Mouse (Mus musculus): ENCODE measurements around the gene Adamtsl1. TPM values are rescaled to one million over a fixed set of nuclear protein-coding genes. Genes with fewer than 3 reads are reported as not detected.

Gene Adamtsl1
- polyA plus RNA-seq, 1 experiment from 2014 or later = 3.1 TPM

- Histone ChIP-seq H3K9ac (ENCODE audit: low read depth, low read length) (no peak overlapping the region), H3K27me3 (replicated peaks; ENCODE audit: control insufficient read depth, insufficient read depth, low read length) (no peaks in the 10 kb centered on the region), H3K4me2 (replicated peaks; ENCODE audit: low read depth) (no peak overlapping the region), H3K9me3 (ENCODE audit: control insufficient read depth) (no peaks in the 10 kb centered on the region), H3K36me3 (ENCODE audit: control insufficient read depth, insufficient read depth) (no peaks in the 10 kb centered on the region), H3K4me1 (replicated peaks; ENCODE audit: control insufficient read depth, insufficient read depth, low read length) (no peaks in the 10 kb centered on the region), H3K4me3 (ENCODE audit: low read depth, low read length) (no peak overlapping the region), H3K27ac (ENCODE audit: low read depth, low read length) (no peak overlapping the region)
- TF ChIP-seq CTCF (IDR thresholded peaks at IDR 0.05; ENCODE audit: low read depth) = no peak
- WGBS = 48% methylated on average over 1 of the region's 1 CpGs
- ATAC-seq = no peak
Measured at GRCm38 (mm10) chr4:85824705-85825085, 310.7 kb downstream of the Adamtsl1 start.

DNA sequence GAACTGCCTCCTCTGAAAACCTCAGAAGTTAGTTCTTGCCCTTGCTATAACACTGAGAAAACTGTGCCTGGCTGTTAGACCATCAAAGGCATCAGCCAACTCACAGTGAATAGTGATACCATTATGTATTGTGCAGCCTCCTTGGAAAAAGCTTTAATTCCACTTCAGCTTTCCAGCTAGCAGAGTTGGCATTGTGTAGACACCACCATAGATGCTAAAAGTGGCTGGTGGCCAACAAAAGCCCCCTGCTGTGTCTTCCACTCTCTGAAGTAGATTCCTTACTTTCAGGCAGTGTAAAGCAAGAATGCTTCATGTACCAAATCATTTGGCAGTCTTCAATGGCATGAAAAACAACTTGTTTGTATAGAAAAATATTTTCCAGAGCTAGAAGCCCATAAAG is 323.1 kb downstream of the Adamtsl1 start:
- no peaks in the 10 kb centered on the region for H3K4me1 ChIP-seq (replicated peaks; ENCODE audit: control insufficient read depth, insufficient read depth, low read length)
- no peak for ATAC-seq
- no peak overlapping the region for H3K27ac ChIP-seq (ENCODE audit: low read depth, low read length)

DNA sequence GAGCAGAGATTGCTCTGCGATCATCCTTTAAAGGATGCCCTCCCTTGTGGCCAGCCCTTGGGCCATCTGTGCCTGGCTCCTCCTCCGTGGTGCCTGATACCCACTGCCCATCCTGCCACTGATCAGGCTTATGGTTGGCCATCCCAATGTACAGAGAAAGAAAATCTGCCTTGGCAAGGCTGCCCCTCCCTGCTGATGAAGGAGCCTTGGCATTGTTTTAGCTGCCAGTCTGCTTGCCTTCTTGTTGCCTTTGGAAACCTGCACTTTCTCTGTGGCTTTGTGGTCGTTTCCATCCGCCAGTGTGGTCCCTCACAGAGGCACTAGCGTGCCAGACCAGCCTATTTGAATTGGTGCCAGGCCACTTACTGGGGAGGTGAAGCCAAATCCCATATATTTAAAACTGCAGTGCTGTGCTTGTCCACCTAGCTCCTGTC is 323.6 kb downstream of the Adamtsl1 start:
- no peak overlapping the region for H3K27ac ChIP-seq (ENCODE audit: low read depth, low read length)
- ATAC-seq = no peak
- 60% methylated on average over 5 of the region's 5 CpGs for WGBS
- TF ChIP-seq CTCF (IDR thresholded peaks at IDR 0.05; ENCODE audit: low read depth) = no peak
- no peaks in the 10 kb centered on the region for H3K27me3 ChIP-seq (replicated peaks; ENCODE audit: control insufficient read depth, insufficient read depth, low read length)
- no peaks in the 10 kb centered on the region for H3K4me1 ChIP-seq (replicated peaks; ENCODE audit: control insufficient read depth, insufficient read depth, low read length)
- H3K9me3 ChIP-seq (ENCODE audit: control insufficient read depth) = no peaks in the 10 kb centered on the region
- no peaks in the 10 kb centered on the region for H3K36me3 ChIP-seq (ENCODE audit: control insufficient read depth, insufficient read depth)
- no peak overlapping the region for H3K4me2 ChIP-seq (replicated peaks; ENCODE audit: low read depth)
- no peak overlapping the region for H3K4me3 ChIP-seq (ENCODE audit: low read depth, low read length)
- H3K9ac ChIP-seq (ENCODE audit: low read depth, low read length) = no peak overlapping the region

More for the DNA sequence above, 323.1 kb downstream of the Adamtsl1 start:
- H3K4me2 ChIP-seq (replicated peaks; ENCODE audit: low read depth) = no peak overlapping the region
- no peaks in the 10 kb centered on the region for H3K9me3 ChIP-seq (ENCODE audit: control insufficient read depth)
- no peaks in the 10 kb centered on the region for H3K27me3 ChIP-seq (replicated peaks; ENCODE audit: control insufficient read depth, insufficient read depth, low read length)
- TF ChIP-seq CTCF (IDR thresholded peaks at IDR 0.05; ENCODE audit: low read depth) = no peak
- no peak overlapping the region for H3K4me3 ChIP-seq (ENCODE audit: low read depth, low read length)
- H3K9ac ChIP-seq (ENCODE audit: low read depth, low read length) = no peak overlapping the region
- H3K36me3 ChIP-seq (ENCODE audit: control insufficient read depth, insufficient read depth) = no peaks in the 10 kb centered on the region

DNA sequence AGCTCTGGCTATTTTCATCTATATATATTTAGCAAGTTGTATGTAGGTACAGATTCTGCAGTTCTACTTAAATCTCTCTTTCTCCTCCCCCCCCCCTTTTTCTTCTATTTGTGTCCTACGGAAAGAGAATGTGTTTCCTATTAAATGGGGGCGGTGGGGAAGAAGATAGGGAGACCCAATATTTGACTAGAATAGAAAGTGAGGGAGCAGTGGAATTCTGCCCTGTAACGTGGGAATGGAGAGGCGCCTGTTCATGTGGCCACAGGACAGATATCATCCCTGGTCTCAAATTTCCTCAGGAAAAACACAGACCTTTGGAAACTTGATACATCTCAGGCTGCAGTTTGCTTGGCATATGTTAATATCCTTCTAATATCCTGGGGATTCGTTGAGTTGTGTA is 324.1 kb downstream of the Adamtsl1 start:
- 57% methylated on average over 5 of the region's 5 CpGs for WGBS
- no peaks in the 10 kb centered on the region for H3K4me1 ChIP-seq (replicated peaks; ENCODE audit: control insufficient read depth, insufficient read depth, low read length)
- H3K27ac ChIP-seq (ENCODE audit: low read depth, low read length) = no peak overlapping the region
- ATAC-seq = no peak
- H3K27me3 ChIP-seq (replicated peaks; ENCODE audit: control insufficient read depth, insufficient read depth, low read length) = no peaks in the 10 kb centered on the region
- H3K4me3 ChIP-seq (ENCODE audit: low read depth, low read length) = no peak overlapping the region
- TF ChIP-seq CTCF (IDR thresholded peaks at IDR 0.05; ENCODE audit: low read depth) = no peak
- H3K9me3 ChIP-seq (ENCODE audit: control insufficient read depth) = no peaks in the 10 kb centered on the region
- H3K4me2 ChIP-seq (replicated peaks; ENCODE audit: low read depth) = no peak overlapping the region
- H3K9ac ChIP-seq (ENCODE audit: low read depth, low read length) = no peak overlapping the region
- no peaks in the 10 kb centered on the region for H3K36me3 ChIP-seq (ENCODE audit: control insufficient read depth, insufficient read depth)

GRCm38 (mm10) chr4:85842113-85842512 is 328.1 kb downstream of the Adamtsl1 start:
- Histone ChIP-seq H3K36me3 (ENCODE audit: control insufficient read depth, insufficient read depth) (no peaks in the 10 kb centered on the region), H3K4me2 (replicated peaks; ENCODE audit: low read depth) (no peak overlapping the region), H3K4me1 (replicated peaks; ENCODE audit: control insufficient read depth, insufficient read depth, low read length) (no peaks in the 10 kb centered on the region), H3K4me3 (ENCODE audit: low read depth, low read length) (no peak overlapping the region), H3K27ac (ENCODE audit: low read depth, low read length) (no peak overlapping the region), H3K9me3 (ENCODE audit: control insufficient read depth) (no peaks in the 10 kb centered on the region), H3K9ac (ENCODE audit: low read depth, low read length) (no peak overlapping the region), H3K27me3 (replicated peaks; ENCODE audit: control insufficient read depth, insufficient read depth, low read length) (no peaks in the 10 kb centered on the region)
- 70% methylated on average over 9 of the region's 9 CpGs for WGBS
- TF ChIP-seq CTCF (IDR thresholded peaks at IDR 0.05; ENCODE audit: low read depth) = no peak
- no peak for ATAC-seq

- ATAC-seq = no peak
- TF ChIP-seq CTCF (IDR thresholded peaks at IDR 0.05; ENCODE audit: low read depth) = no peak
- Histone ChIP-seq H3K9ac (ENCODE audit: low read depth, low read length) (no peak overlapping the region), H3K27ac (ENCODE audit: low read depth, low read length) (no peak overlapping the region), H3K4me2 (replicated peaks; ENCODE audit: low read depth) (no peak overlapping the region), H3K4me1 (replicated peaks; ENCODE audit: control insufficient read depth, insufficient read depth, low read length) (no peaks in the 10 kb centered on the region), H3K36me3 (ENCODE audit: control insufficient read depth, insufficient read depth) (no peaks in the 10 kb centered on the region), H3K27me3 (replicated peaks; ENCODE audit: control insufficient read depth, insufficient read depth, low read length) (no peaks in the 10 kb centered on the region), H3K9me3 (ENCODE audit: control insufficient read depth) (no peaks in the 10 kb centered on the region), H3K4me3 (ENCODE audit: low read depth, low read length) (no peak overlapping the region)
Measured at GRCm38 (mm10) chr4:85844381-85844780, 330.4 kb downstream of the Adamtsl1 start.

DNA sequence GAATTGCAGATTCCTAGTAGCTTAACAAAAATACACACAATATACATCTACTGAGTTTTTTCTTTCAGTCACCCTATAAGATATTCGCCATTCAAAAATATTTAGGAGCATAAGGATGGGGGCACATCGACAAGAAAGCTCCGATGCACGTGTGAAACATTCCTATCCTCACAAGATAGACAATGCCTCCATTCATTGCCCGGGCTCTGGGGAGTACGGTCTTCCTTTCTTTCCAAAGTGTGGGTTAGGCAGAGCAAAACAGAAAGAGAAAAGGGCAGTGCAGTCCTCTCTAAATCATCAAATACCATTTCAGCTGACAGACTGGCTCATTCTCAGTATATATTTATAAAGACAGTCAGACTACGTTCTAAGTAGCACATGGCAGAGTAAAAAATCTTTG is 332.0 kb downstream of the Adamtsl1 start:
- Histone ChIP-seq H3K4me2 (replicated peaks; ENCODE audit: low read depth) (no peak overlapping the region), H3K4me3 (ENCODE audit: low read depth, low read length) (no peak overlapping the region), H3K27me3 (replicated peaks; ENCODE audit: control insufficient read depth, insufficient read depth, low read length) (no peaks in the 10 kb centered on the region), H3K9me3 (ENCODE audit: control insufficient read depth) (no peaks in the 10 kb centered on the region), H3K36me3 (ENCODE audit: control insufficient read depth, insufficient read depth) (no peaks in the 10 kb centered on the region), H3K27ac (ENCODE audit: low read depth, low read length) (no peak overlapping the region), H3K9ac (ENCODE audit: low read depth, low read length) (no peak overlapping the region), H3K4me1 (replicated peaks; ENCODE audit: control insufficient read depth, insufficient read depth, low read length) (no peaks in the 10 kb centered on the region)
- 69% methylated on average over 7 of the region's 7 CpGs for WGBS
- no peak for ATAC-seq
- TF ChIP-seq CTCF (IDR thresholded peaks at IDR 0.05; ENCODE audit: low read depth) = no peak

Data from intestine, postnatal 0 days (tissue).